Mouse (Mus musculus) C2C12 (cell line): ENCODE results near the gene Eps15l1. TPM values are rescaled to one million over a fixed set of nuclear protein-coding genes. Genes with fewer than 3 reads are reported as not detected.

Experiments used
- H3K27me3 ChIP-seq: one replicate; pipeline ENCODE4 v1.6.1; 2011; ENCODE audit not compliant: control insufficient read depth, insufficient read depth, insufficient read length
- H3K36me3 ChIP-seq: one replicate; pipeline ENCODE4 v1.6.1; 2011; ENCODE audit not compliant: control insufficient read depth, insufficient read depth
- H3K4me3 ChIP-seq: one replicate; pipeline ENCODE4 v1.5.1; 2011; ENCODE audit warnings: mild to moderate bottlenecking, control low read depth; ENCODE audit not compliant: poor library complexity, insufficient read depth, severe bottlenecking
- H3K79me2 ChIP-seq: one replicate; pipeline ENCODE4 v1.6.1; 2011; ENCODE audit not compliant: control insufficient read depth, insufficient read depth
- H3K79me3 ChIP-seq: one replicate; pipeline ENCODE4 v1.6.1; 2011; ENCODE audit warnings: low read depth, control low read depth
- H3ac ChIP-seq: one replicate; pipeline ENCODE3; 2011; ENCODE audit warnings: low read depth; ENCODE audit not compliant: control insufficient read depth, insufficient read length
- CEBPB ChIP-seq: IDR thresholded peaks from one replicate; pipeline ENCODE4 v1.6.1; 2011; ENCODE audit warnings: low read depth, mild to moderate bottlenecking, control low read depth, moderate library complexity
- CTCF ChIP-seq: IDR thresholded peaks from one replicate; pipeline ENCODE4 v1.5.1; 2011; ENCODE audit not compliant: control insufficient read depth, insufficient read depth, insufficient read length
- FOSL1 ChIP-seq: IDR thresholded peaks from one replicate; pipeline ENCODE4 v1.8.0; 2011; ENCODE audit warnings: mild to moderate bottlenecking, low read length; ENCODE audit not compliant: poor library complexity, insufficient read depth, severe bottlenecking
- MAX ChIP-seq: IDR thresholded peaks from one replicate; pipeline ENCODE4 v1.6.1; 2011; ENCODE audit warnings: mild to moderate bottlenecking, control low read depth
- MYOD1 ChIP-seq: IDR thresholded peaks from one replicate; pipeline ENCODE4 v1.6.1; 2011; ENCODE audit warnings: low read depth; ENCODE audit not compliant: control insufficient read depth, insufficient read length
- MYOG ChIP-seq: IDR thresholded peaks from one replicate; pipeline ENCODE4 v1.6.1; 2011; ENCODE audit not compliant: control insufficient read depth, insufficient read length; ENCODE audit errors: extremely low read depth
- USF1 ChIP-seq: IDR thresholded peaks from one replicate; pipeline ENCODE4 v1.6.1; 2011; ENCODE audit warnings: low read depth, mild to moderate bottlenecking, control low read depth, moderate library complexity
- polyA plus RNA-seq: library from polyadenylated mRNA; unstranded; fragments of >200 nt; fragmentation: generic; extraction: Trizol; gene quantifications from one replicate; pipeline ENCODE4 v1.2.1, GENCODE M21; 2012; ENCODE audit warnings: missing spikeins

Eps15l1 gene
- polyA plus RNA-seq, 1 experiment: 29.4 TPM

- H3K79me2 ChIP-seq: peaks cover 24% of the 10 kb centered on the region
- H3K36me3 ChIP-seq: peaks cover 3% of the 10 kb centered on the region
- H3ac ChIP-seq: peak overlapping the region; percentile 25
- TF ChIP-seq MYOD1 (no peak), MAX (no peak), CEBPB (no peak), FOSL1 (no peak), MYOG (no peak), CTCF (no peak), USF1 (no peak)
- H3K79me3 ChIP-seq: peaks cover 11% of the 10 kb centered on the region
- peak overlapping the region; percentile 65 for H3K4me3 ChIP-seq
- no peaks in the 10 kb centered on the region for H3K27me3 ChIP-seq
These were observed 100.3 kb downstream of the Eps15l1 start for GRCm38 (mm10) chr8:72320803-72321583.

- TF ChIP-seq MAX (no peak), MYOG (no peak), MYOD1 (no peak), USF1 (no peak), FOSL1 (no peak), CEBPB (no peak), CTCF (no peak)
- peak overlapping the region; percentile 65 for H3K4me3 ChIP-seq
- H3K36me3 ChIP-seq: peaks cover 3% of the 10 kb centered on the region
- H3K79me2 ChIP-seq: peaks cover 24% of the 10 kb centered on the region
- peak overlapping the region; percentile 83 for H3ac ChIP-seq
- no peaks in the 10 kb centered on the region for H3K27me3 ChIP-seq
- H3K79me3 ChIP-seq: peaks cover 11% of the 10 kb centered on the region
These were observed 101.1 kb downstream of the Eps15l1 start for GRCm38 (mm10) chr8:72319921-72320802.

GRCm38 (mm10) chr8:72319397-72319796 is 101.9 kb downstream of the Eps15l1 start:
- peak overlapping the region; percentile 83 for H3ac ChIP-seq
- peaks cover 11% of the 10 kb centered on the region for H3K79me3 ChIP-seq
- peaks cover 3% of the 10 kb centered on the region for H3K36me3 ChIP-seq
- TF ChIP-seq FOSL1: no peak
- H3K27me3 ChIP-seq: no peaks in the 10 kb centered on the region
- H3K4me3 ChIP-seq: peak overlapping the region; percentile 65
- peaks cover 24% of the 10 kb centered on the region for H3K79me2 ChIP-seq

GRCm38 (mm10) chr8:72318801-72319322 is 102.4 kb downstream of the Eps15l1 start, which contains the start of gene Klf2:
Gene Klf2 (plus strand): TSS chr8:72319033.
- H3K36me3 ChIP-seq: peaks cover 3% of the 10 kb centered on the region
- H3K79me2 ChIP-seq: peaks cover 24% of the 10 kb centered on the region
- H3K4me3 ChIP-seq: peak within 1 kb of the TSS; percentile 65
- TF ChIP-seq MAX (no peak), CTCF (no peak), MYOG (no peak), USF1 (no peak), CEBPB (no peak)
- H3K27me3 ChIP-seq: no peaks in the 10 kb centered on the region
- H3ac ChIP-seq: peak within 1 kb of the TSS; percentile 83
- peaks cover 11% of the 10 kb centered on the region for H3K79me3 ChIP-seq

- no peak overlapping the region for H3ac ChIP-seq
- TF ChIP-seq MYOD1: no peak
- no peak for TF ChIP-seq MYOG
- no peak for TF ChIP-seq CEBPB
- TF ChIP-seq CTCF: no peak
- TF ChIP-seq USF1: no peak
- H3K27me3 ChIP-seq: no peaks in the 10 kb centered on the region
- H3K79me3 ChIP-seq: peaks cover 11% of the 10 kb centered on the region
- peaks cover 24% of the 10 kb centered on the region for H3K79me2 ChIP-seq
- H3K4me3 ChIP-seq: no peak overlapping the region
- H3K36me3 ChIP-seq: peaks cover 3% of the 10 kb centered on the region
These were observed 103.4 kb downstream of the Eps15l1 start for GRCm38 (mm10) chr8:72317741-72318301.
